Mouse (Mus musculus): ENCODE data around the gene Mast4. TPM values are rescaled to one million over a fixed set of nuclear protein-coding genes. Genes with fewer than 3 reads are reported as not detected.

The Mast4 gene
- total and polyA plus RNA-seq, 3 experiments: 2.7 to 7.0 TPM; not detected in 1

GRCm38 (mm10) chr13:103260414-103260813 is 73.9 kb downstream of the Mast4 start:
- Histone ChIP-seq H3K4me1 (ENCODE audit: control insufficient read depth in 1 of 2, insufficient read depth in 2 of 2, low read length in 2 of 2) (no peaks in the 10 kb centered on the region), H3K4me3 (ENCODE audit: control insufficient read depth in 1 of 2, insufficient read depth in 1 of 2, low read depth in 2 of 2, low read length in 2 of 2) (no peak overlapping the region), H3K27me3 (ENCODE audit: control insufficient read depth in 1 of 2, insufficient read depth in 2 of 2, low read length in 2 of 2) (no peaks in the 10 kb centered on the region), H3K79me2 (ENCODE audit: control insufficient read depth, insufficient read depth, low read length, poor library complexity) (no peaks in the 10 kb centered on the region), H3K9ac (ENCODE audit: control insufficient read depth, low read depth, low read length, poor library complexity, severe bottlenecking) (no peak overlapping the region), H3K27ac (ENCODE audit: control insufficient read depth, low read depth, low read length) (no peak overlapping the region), H3K9me3 (replicated peaks; ENCODE audit: insufficient read depth, low read length) (no peaks in the 10 kb centered on the region), H3K36me3 (ENCODE audit: control insufficient read depth in 1 of 2, insufficient read depth in 2 of 2, low read length in 2 of 2) (no peaks in the 10 kb centered on the region)
- TF ChIP-seq MEF2A (IDR thresholded peaks at IDR 0.05; ENCODE audit: extremely low read depth, insufficient replicate concordance, low read depth, low read length, poor library complexity, severe bottlenecking) (no peak), ELF1 (IDR thresholded peaks at IDR 0.05; ENCODE audit: low read depth, low read length) (no peak), ZNF384 (IDR thresholded peaks at IDR 0.05; ENCODE audit: low read depth, low read length) (no peak), E2F4 (IDR thresholded peaks at IDR 0.05; ENCODE audit: borderline replicate concordance, low read depth, low read length) (no peak), HCFC1 (IDR thresholded peaks at IDR 0.05; ENCODE audit: low read depth, low read length) (no peak), CHD2 (IDR thresholded peaks at IDR 0.05; ENCODE audit: low read length) (no peak), TAL1 (IDR thresholded peaks at IDR 0.05; ENCODE audit: low read length) (no peak), CTCF (IDR thresholded peaks at IDR 0.05 in 2 of 3, conservative IDR thresholded peaks at IDR 0.05 in 1 of 3; ENCODE audit: control insufficient read depth in 1 of 3, insufficient read depth in 1 of 3, low read depth in 2 of 3, low read length in 3 of 3, poor library complexity in 1 of 3, severe bottlenecking in 1 of 3) (no peak), SMC3 (IDR thresholded peaks at IDR 0.05; ENCODE audit: low read depth, low read length) (no peak), JUND (IDR thresholded peaks at IDR 0.05; ENCODE audit: low read depth, low read length) (no peak), BHLHE40 (IDR thresholded peaks at IDR 0.05; ENCODE audit: borderline replicate concordance, low read depth, low read length) (no peak), MYC (IDR thresholded peaks at IDR 0.05; ENCODE audit: low read depth, low read length) (no peak), EP300 (IDR thresholded peaks at IDR 0.05; ENCODE audit: low read depth in 1 of 2, low read length in 2 of 2) (no peak), MYB (IDR thresholded peaks at IDR 0.05; ENCODE audit: low read depth, low read length) (no peak), POLR2A (IDR thresholded peaks at IDR 0.05; ENCODE audit: control insufficient read depth in 1 of 2, insufficient read depth in 1 of 2, low read depth in 1 of 2, low read length in 2 of 2, poor library complexity in 1 of 2) (no peak), TBP (IDR thresholded peaks at IDR 0.05; ENCODE audit: low read depth, low read length) (no peak), GABPA (IDR thresholded peaks at IDR 0.05; ENCODE audit: low read depth, low read length) (no peak), KAT2A (conservative IDR thresholded peaks at IDR 0.05; ENCODE audit: low read depth, low read length) (no peak), POLR2AphosphoS2 (IDR thresholded peaks at IDR 0.05; ENCODE audit: low read length) (no peak)
- no peak for DNase-seq (ENCODE audit: low read depth, low spot score)

GRCm38 (mm10) chr13:103258106-103258505 is 76.2 kb downstream of the Mast4 start:
- no peak for TF ChIP-seq GABPA (IDR thresholded peaks at IDR 0.05; ENCODE audit: low read depth, low read length)
- no peak for TF ChIP-seq POLR2A (IDR thresholded peaks at IDR 0.05; ENCODE audit: control insufficient read depth in 1 of 2, insufficient read depth in 1 of 2, low read depth in 1 of 2, low read length in 2 of 2, poor library complexity in 1 of 2)
- TF ChIP-seq USF1 (IDR thresholded peaks at IDR 0.05; ENCODE audit: low read depth, low read length): no peak
- TF ChIP-seq MXI1 (IDR thresholded peaks at IDR 0.05; ENCODE audit: low read depth, low read length): no peak
- Histone ChIP-seq H3K27me3 (ENCODE audit: control insufficient read depth in 1 of 2, insufficient read depth in 2 of 2, low read length in 2 of 2) (no peaks in the 10 kb centered on the region), H3K36me3 (ENCODE audit: control insufficient read depth in 1 of 2, insufficient read depth in 2 of 2, low read length in 2 of 2) (no peaks in the 10 kb centered on the region), H3K79me2 (ENCODE audit: control insufficient read depth, insufficient read depth, low read length, poor library complexity) (no peaks in the 10 kb centered on the region), H3K4me1 (ENCODE audit: control insufficient read depth in 1 of 2, insufficient read depth in 2 of 2, low read length in 2 of 2) (no peaks in the 10 kb centered on the region), H3K9ac (ENCODE audit: control insufficient read depth, low read depth, low read length, poor library complexity, severe bottlenecking) (no peak overlapping the region), H3K27ac (ENCODE audit: control insufficient read depth, low read depth, low read length) (no peak overlapping the region), H3K9me3 (replicated peaks; ENCODE audit: insufficient read depth, low read length) (no peaks in the 10 kb centered on the region), H3K4me3 (ENCODE audit: control insufficient read depth in 1 of 2, insufficient read depth in 1 of 2, low read depth in 2 of 2, low read length in 2 of 2) (no peak overlapping the region)
- no peak for DNase-seq (ENCODE audit: low read depth, low spot score)

Measured in MEL (cell line).